Mouse (Mus musculus) frontal cortex, postnatal 14 days (tissue): ENCODE results near the gene Nrxn3.

ENCODE experiments used
- DNase-seq, 2 experiments: peaks; one replicate each; pipeline ENCODE4 v3.0.0; 2022; ENCODE audit warnings: low spot score in 2 of 2

Gene Nrxn3

DNA sequence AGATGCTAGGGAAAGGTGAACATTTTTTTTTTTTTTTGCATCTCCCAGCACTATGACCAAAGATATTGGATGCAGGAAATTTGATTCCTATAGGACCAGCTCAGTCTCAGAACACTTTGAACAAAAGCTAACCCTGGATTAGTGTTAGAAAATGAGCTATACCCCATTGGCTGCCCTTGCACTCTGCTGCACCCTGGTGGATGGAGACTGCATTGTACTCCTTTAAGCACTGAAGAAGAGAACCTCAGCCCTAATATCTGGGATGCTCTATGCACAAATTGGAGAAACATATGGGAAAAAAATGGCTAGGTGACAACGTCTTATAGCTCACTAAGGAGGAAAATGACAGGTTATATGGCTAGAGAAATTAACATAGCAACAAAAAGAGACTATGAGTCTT, 589.9 kb downstream of the Nrxn3 start:
- no peak for DNase-seq

DNA sequence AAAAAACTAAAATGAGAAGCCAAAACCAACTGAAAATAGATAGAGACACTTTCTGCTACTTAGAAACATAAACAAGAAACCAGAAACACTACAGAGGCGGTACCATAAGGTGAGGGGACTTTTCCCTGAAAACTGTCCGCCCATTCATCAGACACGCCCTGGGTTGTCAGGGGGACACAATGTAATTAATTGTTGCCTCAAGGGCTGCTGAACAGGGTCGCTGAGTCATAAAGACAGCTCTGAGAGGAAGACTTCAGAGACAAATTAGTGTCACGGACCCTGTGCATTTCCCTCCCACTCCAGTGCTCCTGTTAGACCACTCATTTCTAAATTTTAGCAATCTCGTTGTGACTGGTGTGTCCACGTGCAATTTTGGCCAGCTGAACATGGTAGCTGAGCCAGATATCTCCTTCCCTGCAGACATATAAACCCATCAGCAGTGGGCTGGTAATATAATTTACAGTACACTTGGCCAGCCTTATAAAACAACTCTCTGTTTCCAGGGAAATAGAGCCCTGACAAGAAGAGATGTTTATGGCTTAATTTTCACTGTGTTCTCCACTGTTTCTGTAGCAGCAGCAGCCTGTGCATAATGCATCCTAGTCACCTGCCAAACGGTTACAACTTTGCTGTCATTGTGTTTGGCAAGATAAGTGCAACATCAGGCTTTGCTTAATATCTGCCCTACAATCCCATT, 603.3 kb downstream of the Nrxn3 start:
- no peak for DNase-seq

GRCm38 (mm10) chr12:89331474-89332263, 609.0 kb downstream of the Nrxn3 start:
- DNase-seq = peak in 1 of 2 experiments; percentile 15

GRCm38 (mm10) chr12:89333486-89333885, 610.8 kb downstream of the Nrxn3 start:
- no peak for DNase-seq

GRCm38 (mm10) chr12:89364850-89365249, 642.2 kb downstream of the Nrxn3 start:
- DNase-seq = no peak

DNA sequence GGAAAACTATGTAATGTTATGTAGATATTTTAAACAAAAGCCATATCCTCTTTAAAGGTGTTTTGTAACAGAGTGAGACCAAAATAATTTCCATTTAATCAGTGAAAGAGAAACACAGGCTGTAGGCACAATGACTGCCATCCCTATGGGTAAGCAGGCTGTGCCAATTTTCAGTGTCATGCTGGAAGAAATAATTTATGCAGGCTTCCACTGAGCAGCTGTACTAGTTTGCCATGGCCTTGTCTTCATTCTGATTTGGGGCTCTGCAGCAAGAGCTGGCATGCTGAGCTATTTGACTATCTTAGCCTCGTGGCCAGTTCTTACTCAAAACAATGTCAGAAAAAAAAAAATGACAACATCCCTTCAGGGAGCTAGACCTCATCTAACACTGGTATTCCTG, 647.3 kb downstream of the Nrxn3 start:
- no peak for DNase-seq

DNA sequence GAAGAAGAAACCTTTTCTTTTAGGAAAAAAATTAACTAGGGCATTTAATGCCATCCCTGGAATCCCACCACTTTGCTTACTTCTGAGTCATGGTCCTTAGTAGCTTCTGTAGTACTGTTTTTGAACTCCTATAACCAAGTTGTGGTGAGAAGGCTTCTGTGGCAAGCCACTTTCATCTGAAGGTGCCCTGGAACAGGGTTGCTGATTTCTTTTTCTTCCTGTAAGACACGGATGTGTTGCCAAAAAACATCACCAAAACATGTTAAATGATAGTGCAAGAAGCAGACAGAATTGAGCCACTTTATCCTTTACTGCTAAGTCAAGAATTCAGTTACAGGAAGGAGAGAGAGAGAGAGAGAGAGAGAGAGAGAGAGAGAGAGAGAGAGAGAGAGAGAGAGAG, 653.9 kb downstream of the Nrxn3 start:
- no peak for DNase-seq

DNA sequence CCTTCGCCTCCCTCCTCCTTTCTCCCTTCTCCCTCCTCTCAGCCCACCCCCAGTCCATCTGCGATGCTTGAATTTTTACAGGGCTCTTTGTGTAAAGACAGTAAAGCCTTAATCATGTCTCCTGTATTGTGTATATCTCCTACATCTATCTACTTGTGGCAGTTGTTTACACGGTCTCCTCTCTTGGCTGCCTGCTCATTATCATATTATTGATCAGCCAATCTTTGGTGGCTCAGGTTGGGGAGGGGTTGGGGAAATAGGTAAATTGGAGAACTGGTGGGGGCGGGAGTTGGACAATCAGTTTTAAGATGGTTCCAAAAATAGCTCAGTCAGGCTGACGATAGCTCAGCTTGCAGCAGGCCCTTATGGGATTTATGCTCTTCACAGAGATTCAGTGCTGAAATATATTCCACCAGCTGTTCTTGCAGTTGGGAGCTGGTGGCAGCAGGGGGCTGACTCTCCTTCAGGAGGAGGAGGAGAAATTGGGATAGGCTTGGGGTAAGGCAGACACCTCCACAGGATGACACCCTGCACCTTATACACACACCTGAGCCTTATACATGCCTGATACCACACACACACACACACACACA, 654.5 kb downstream of the Nrxn3 start:
- DNase-seq = peak; percentile 37 to 49

- no peak for DNase-seq
Observed at GRCm38 (mm10) chr12:89377687-89378086, 655.0 kb downstream of the Nrxn3 start.

- no peak for DNase-seq
Observed at GRCm38 (mm10) chr12:89383254-89383653, 660.6 kb downstream of the Nrxn3 start.

DNA sequence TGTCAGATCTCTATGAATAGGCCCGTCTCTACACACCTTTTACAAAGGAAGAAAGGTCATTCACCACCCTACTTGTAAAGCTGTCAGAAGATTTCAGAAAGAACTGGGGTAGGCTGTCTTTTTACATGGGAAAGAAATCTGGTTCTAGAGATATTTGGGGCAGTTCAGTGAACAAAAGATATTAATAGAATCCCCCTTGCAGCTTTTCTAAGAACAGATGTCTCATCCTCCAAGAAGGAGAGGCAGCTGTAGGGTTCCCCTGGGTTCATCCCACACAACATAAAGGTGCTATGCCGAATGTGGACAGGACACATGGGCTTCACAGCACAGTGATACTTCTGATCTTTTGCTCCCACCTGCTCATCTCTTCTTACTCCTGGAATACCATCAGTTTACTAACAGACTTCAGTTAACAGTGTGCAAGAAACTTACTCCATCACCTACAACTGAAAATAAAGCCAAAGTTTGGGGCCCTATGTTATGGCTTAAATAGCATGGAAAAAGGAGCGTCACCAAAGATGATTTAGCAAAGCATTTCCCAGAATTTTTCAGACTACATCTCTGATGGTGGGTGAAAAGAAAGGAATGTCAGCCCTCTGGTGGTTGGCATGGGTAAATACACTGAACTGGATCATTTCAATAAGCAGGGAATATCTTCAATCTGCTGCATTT, 672.6 kb downstream of the Nrxn3 start:
- DNase-seq = no peak

DNA sequence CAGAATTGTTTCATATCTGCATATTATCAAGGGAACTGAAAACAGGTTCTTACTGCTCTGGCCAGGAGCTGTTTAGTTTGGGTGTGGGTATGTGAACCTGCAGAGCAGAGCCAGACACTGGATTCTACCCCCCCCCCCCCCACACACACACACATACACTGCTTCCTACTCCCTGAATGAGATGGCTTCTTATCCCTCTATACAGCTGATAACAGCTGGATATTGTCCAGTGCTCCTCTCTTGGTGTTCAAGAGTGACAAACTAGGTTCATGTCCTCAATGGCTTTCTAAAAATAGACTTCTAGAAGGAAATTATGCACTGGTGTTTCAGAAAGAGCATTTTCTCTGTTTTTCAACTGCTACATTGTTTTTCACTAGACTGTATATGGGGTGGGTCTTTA, 713.8 kb downstream of the Nrxn3 start:
- DNase-seq = no peak

GRCm38 (mm10) chr12:89442323-89443038, 719.8 kb downstream of the Nrxn3 start:
- DNase-seq = no peak

- peak in 1 of 2 experiments; percentile 37 for DNase-seq
Observed at GRCm38 (mm10) chr12:89450667-89451298, 728.1 kb downstream of the Nrxn3 start.

- no peak for DNase-seq
Observed at GRCm38 (mm10) chr12:89470226-89470625, 747.5 kb downstream of the Nrxn3 start.

DNA sequence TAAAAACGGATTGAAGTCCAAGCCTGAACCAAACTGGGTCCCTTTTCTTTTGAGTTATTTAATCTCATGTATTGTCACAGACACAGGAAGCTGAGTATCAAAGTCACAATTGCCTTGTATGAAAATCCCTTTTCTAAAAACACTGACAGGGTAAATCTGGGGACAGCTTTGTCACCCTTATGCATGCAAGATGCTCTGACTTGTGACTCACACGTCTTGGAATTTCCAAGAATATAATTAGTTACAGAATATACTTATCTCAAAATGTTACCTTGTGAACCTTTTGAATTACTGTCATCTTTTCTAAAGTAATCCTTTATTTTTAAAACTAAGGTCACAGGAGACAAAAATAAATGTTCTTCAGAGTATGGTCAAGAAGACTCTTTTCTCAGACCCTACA, 748.6 kb downstream of the Nrxn3 start:
- DNase-seq = no peak

- DNase-seq = no peak
Observed at GRCm38 (mm10) chr12:89471874-89472273, 749.2 kb downstream of the Nrxn3 start.

- DNase-seq = peak in 1 of 2 experiments; percentile 14
Observed at GRCm38 (mm10) chr12:89479096-89479495, 756.4 kb downstream of the Nrxn3 start.

DNA sequence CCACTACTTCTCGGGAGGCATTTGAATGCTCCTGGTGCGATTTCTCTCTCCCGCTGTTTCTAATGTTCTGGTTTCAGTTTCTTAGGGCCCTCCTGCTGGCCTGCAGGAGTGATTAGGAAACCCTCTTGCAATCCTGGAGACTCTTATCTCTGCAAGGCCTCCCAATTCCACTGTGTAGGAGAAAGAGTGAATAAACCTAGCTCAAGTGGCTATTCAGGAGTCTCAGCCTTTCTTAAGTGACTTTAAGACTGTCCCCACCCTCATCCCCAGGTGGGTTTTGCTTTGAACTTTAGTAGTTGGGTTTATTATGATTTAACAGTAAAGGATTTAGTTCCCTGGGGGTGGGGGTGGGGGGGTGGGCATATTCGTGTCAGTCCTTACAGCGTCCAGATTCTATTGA, 759.5 kb downstream of the Nrxn3 start:
- DNase-seq = no peak

GRCm38 (mm10) chr12:89504026-89504425, 781.4 kb downstream of the Nrxn3 start:
- DNase-seq = no peak

GRCm38 (mm10) chr12:89505121-89505764, 782.6 kb downstream of the Nrxn3 start:
- DNase-seq = peak; percentile 12 to 55
